Mouse (Mus musculus) spleen, adult 2 months (tissue): ENCODE results near the gene Mfap5. TPM values are rescaled to one million over a fixed set of nuclear protein-coding genes. Genes with fewer than 3 reads are reported as not detected.

Experiments used
- DNase-seq, 2 experiments: peaks; one replicate each; pipeline versions ENCODE4 v3.0.0 to v3.0.0-alpha.2; 2012 to 2021; ENCODE audit warnings: low spot score in 2 of 2, low read depth in 1 of 2
- H3K27ac ChIP-seq: fragments of 200-500 bp; 2 replicates; pipeline ENCODE4 v1.5.1; 2012; ENCODE audit warnings: low read length, inconsistent platforms; ENCODE audit not compliant: insufficient read depth
- H3K27me3 ChIP-seq: fragments of 200-500 bp; 2 replicates; pipeline ENCODE4 v1.6.1; 2012; ENCODE audit warnings: mild to moderate bottlenecking, moderate library complexity, low read length, inconsistent platforms; ENCODE audit not compliant: control insufficient read depth, insufficient read depth
- H3K36me3 ChIP-seq: fragments of 200-500 bp; 2 replicates; pipeline ENCODE4 v1.6.1; 2012; ENCODE audit warnings: mild to moderate bottlenecking, low read length, inconsistent platforms; ENCODE audit not compliant: control insufficient read depth, insufficient read depth
- H3K4me1 ChIP-seq: fragments of 200-500 bp; 2 replicates; pipeline ENCODE4 v1.6.1; 2011; ENCODE audit warnings: inconsistent platforms; ENCODE audit not compliant: control insufficient read depth, insufficient read depth, insufficient read length
- H3K4me3 ChIP-seq: fragments of 200-500 bp; 2 replicates; pipeline ENCODE4 v1.5.1; 2011; ENCODE audit warnings: mild to moderate bottlenecking, inconsistent platforms; ENCODE audit not compliant: insufficient read depth, insufficient read length; ENCODE audit errors: extremely low read depth
- CTCF ChIP-seq: fragments of 200-500 bp; IDR thresholded peaks from 2 replicates; pipeline ENCODE4 v1.5.1; 2011; ENCODE audit warnings: mild to moderate bottlenecking, inconsistent platforms; ENCODE audit not compliant: insufficient read depth, insufficient read length, insufficient replicate concordance; ENCODE audit errors: extremely low read depth
- POLR2A ChIP-seq: fragments of 200-500 bp; IDR thresholded peaks from 2 replicates; pipeline ENCODE4 v1.6.1; 2011; ENCODE audit warnings: low read depth, low read length, inconsistent platforms
- WGBS: fragments of 180-500 bp; shearing (Covaris S2); methylation state at CpG from one replicate; pipeline ENCODE4 v1.1.7; 2018; 5-methylcytosine and 5-hydroxymethylcytosine counted together
- polyA plus RNA-seq: library from polyadenylated mRNA; depleted of rRNA; stranded (reverse); fragments of >200 nt; gene quantifications from 2 replicates; pipeline ENCODE4 v1.2.3, GENCODE M21; 2012

Mfap5 gene
- polyA plus RNA-seq, 1 experiment, result 11.7 TPM

GRCm38 (mm10) chr6:122485401-122486296, 20.0 kb upstream of the Mfap5 start:
- Histone ChIP-seq H3K36me3 (no peaks in the 10 kb centered on the region), H3K4me3 (peak overlapping the region; percentile 61), H3K27ac (no peak overlapping the region), H3K4me1 (peaks cover 7% of the 10 kb centered on the region), H3K27me3 (peaks cover 20% of the 10 kb centered on the region)
- TF ChIP-seq CTCF, result no peak
- TF ChIP-seq POLR2A, result no peak
- WGBS, result 7% methylated on average over 73 of the region's 91 CpGs
- no peak for DNase-seq

DNA sequence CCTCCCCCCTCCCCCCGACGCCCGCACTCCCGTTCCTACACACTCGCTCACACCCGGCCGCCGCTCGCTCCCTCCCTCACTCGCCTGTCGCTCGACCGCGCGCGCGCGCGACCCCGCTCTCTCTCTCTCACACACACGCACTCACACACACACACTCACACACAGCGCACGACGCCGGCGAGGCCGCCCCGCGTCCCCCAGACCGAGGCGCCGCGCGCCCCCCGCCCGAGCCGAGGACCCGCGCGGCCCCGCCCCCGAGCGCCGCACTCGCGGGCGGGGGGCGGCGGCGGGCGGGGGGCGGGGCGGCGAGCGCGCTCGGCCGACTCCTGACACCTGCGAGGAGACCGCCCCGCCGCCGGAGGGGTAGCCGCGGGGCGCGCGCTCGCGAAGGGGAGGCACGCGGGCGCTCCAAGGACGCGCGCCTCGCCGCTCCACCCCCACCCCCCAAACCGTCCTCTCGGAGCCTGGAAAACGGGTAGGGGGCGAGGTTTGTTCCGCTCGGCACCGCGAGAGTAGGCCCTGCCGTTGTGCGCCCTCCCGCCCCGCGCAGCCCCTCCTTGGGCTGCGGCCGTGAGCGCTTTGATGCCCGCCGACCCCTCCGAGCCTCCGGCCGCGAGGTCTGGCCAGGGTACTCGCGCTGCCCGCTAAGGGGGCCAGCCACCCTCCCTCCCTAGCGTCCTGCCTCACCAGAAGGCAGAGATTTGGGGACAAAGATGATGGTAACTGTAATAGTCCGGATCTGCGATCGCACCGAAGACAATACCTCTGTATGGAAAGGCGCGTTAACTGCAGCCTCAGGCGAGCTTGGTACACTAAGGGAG, 19.1 kb upstream of the Mfap5 start:
- no peak for TF ChIP-seq POLR2A
- TF ChIP-seq CTCF, result no peak
- no peak for DNase-seq
- 2% methylated on average over 84 of the region's 111 CpGs for WGBS
- H3K4me3 ChIP-seq, result peak overlapping the region; percentile 61
- no peak overlapping the region for H3K27ac ChIP-seq
- H3K36me3 ChIP-seq, result no peaks in the 10 kb centered on the region
- H3K27me3 ChIP-seq, result peaks cover 20% of the 10 kb centered on the region
- peaks cover 9% of the 10 kb centered on the region for H3K4me1 ChIP-seq

DNA sequence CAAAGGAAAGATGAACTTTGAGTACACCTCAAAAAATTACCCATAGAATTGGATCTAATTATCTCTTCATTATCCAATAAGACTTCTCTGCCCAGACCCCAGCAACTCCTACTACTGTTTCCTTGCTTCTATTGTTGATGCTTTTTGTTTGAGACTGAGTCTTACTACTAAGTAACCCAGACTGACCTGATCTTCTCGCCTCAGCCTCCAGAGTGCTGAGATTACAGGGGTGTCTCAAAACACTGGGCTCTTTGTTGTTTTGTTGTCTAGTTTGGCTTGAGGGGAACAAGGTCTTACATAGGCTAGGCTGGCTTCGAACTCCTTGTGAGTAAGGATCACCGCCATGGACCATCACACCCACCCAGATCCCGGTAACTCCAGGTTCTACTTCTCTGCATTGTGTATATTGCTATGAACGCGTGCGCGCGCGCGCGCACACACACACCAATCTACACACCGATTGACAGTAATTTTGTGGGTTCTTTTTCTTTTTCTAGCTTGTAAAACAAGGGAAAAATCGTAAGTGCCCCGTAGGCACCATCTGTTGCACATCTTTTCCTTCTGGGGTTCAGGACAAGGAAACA, 14.6 kb upstream of the Mfap5 start:
- no peak overlapping the region for H3K4me3 ChIP-seq
- 29% methylated on average over 15 of the region's 15 CpGs for WGBS
- TF ChIP-seq CTCF (no peak), POLR2A (no peak)

DNA sequence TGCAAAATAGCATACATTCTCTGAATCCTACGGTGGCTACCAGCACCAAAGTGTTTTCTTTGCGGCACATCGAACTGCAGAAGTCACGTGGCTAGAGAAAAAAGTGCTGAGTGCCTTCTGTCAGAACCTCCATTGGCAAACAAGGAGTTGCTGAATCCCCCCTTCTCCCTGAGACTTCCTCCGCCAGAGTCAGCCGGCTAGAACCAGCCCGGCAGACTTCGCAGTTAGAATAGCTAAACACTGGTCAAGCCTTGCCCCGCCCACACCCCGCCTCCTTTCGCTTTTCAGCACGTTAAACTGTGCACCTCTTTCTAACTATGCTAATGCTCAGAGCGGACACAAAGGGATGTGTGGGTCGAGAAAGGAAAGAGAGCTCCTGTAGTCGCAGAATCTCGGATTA, 14.1 kb upstream of the Mfap5 start:
- peak in 1 of 2 experiments; percentile 33 for DNase-seq
- peaks cover 6% of the 10 kb centered on the region for H3K4me1 ChIP-seq
- H3K4me3 ChIP-seq, result peak overlapping the region; percentile 39; the same call in 1 of the 2 replicates
- 1% methylated on average over 16 of the region's 16 CpGs for WGBS
- no peaks in the 10 kb centered on the region for H3K36me3 ChIP-seq
- TF ChIP-seq POLR2A, result no peak
- TF ChIP-seq CTCF, result no peak
- H3K27me3 ChIP-seq, result peaks cover 13% of the 10 kb centered on the region
- no peak overlapping the region for H3K27ac ChIP-seq

More for the DNA sequence above, 14.6 kb upstream of the Mfap5 start:
- Histone ChIP-seq H3K36me3 (no peaks in the 10 kb centered on the region), H3K27ac (no peak overlapping the region), H3K4me1 (peaks cover 7% of the 10 kb centered on the region), H3K27me3 (peaks cover 18% of the 10 kb centered on the region)
- no peak for DNase-seq

- no peak overlapping the region for H3K4me3 ChIP-seq
- H3K27me3 ChIP-seq, result peaks cover 8% of the 10 kb centered on the region; the same call in 1 of the 2 replicates
- no peak for TF ChIP-seq POLR2A
- no peak for TF ChIP-seq CTCF
- WGBS, result 36% methylated on average over 6 of the region's 6 CpGs
- H3K36me3 ChIP-seq, result no peaks in the 10 kb centered on the region
- DNase-seq, result no peak
- H3K27ac ChIP-seq, result no peak overlapping the region
- H3K4me1 ChIP-seq, result peaks cover 3% of the 10 kb centered on the region; the same call in 1 of the 2 replicates
These were observed 13.2 kb upstream of the Mfap5 start for GRCm38 (mm10) chr6:122492479-122492878.

DNA sequence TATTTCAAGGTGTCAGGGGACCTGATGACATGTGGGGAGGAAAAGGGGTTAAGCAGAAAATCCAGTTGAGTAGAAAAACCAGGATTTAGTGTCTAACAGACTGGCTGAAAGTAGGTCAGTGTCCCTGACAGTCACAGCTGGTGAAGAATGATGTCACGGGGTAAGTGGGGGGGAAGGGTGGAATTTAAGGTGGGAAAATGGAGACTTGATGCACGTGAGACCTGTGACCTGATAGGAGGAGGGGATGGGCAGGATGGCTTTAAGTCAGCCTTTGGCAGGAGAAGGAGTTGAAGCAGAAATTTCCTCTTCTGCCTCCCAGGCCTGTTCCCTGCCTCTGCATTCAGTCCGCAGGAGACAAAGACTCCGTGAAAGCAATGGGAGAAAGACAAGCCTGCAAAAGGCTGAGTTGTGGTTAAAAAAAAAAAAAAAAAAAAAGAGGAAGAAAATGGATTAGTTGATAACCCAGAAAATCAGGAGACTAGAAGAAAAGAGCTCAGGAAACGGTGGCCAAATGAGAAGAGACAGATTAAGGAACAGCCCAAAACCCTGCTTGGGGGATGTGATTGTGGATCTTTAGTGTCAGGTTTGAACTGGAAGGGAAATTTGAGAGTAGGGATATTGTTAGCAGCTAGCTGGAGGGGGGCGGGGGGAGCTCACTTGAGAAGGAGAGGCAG, 11.7 kb upstream of the Mfap5 start:
- WGBS, result 25% methylated on average over 6 of the region's 6 CpGs
- TF ChIP-seq POLR2A (no peak), CTCF (no peak)
- no peak for DNase-seq
- Histone ChIP-seq H3K27me3 (peaks cover 7% of the 10 kb centered on the region; the same call in 1 of the 2 replicates), H3K27ac (no peak overlapping the region), H3K4me3 (no peak overlapping the region), H3K36me3 (no peaks in the 10 kb centered on the region), H3K4me1 (peaks cover 3% of the 10 kb centered on the region; the same call in 1 of the 2 replicates)
